Mouse (Mus musculus): ENCODE measurements around the gene Catsperz.

The Catsperz gene

DNA sequence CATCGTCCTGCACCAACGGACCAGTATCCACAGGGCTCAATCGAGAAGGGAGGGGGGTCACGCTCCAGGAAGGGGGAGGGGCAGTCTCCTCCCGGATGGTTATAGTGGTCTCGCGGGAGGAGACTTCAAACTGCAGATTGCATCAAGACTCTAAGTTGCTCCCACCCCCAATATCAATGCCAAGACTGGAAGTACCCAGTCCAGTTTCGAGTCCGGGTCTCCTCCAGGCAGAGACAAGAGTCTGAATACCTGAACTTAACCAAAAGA is at the start of gene Catsperz:
Gene Catsperz, minus strand, starts transcription at position 74 of the 267 bp plus-strand sequence.
- no peak for DNase-seq

DNA sequence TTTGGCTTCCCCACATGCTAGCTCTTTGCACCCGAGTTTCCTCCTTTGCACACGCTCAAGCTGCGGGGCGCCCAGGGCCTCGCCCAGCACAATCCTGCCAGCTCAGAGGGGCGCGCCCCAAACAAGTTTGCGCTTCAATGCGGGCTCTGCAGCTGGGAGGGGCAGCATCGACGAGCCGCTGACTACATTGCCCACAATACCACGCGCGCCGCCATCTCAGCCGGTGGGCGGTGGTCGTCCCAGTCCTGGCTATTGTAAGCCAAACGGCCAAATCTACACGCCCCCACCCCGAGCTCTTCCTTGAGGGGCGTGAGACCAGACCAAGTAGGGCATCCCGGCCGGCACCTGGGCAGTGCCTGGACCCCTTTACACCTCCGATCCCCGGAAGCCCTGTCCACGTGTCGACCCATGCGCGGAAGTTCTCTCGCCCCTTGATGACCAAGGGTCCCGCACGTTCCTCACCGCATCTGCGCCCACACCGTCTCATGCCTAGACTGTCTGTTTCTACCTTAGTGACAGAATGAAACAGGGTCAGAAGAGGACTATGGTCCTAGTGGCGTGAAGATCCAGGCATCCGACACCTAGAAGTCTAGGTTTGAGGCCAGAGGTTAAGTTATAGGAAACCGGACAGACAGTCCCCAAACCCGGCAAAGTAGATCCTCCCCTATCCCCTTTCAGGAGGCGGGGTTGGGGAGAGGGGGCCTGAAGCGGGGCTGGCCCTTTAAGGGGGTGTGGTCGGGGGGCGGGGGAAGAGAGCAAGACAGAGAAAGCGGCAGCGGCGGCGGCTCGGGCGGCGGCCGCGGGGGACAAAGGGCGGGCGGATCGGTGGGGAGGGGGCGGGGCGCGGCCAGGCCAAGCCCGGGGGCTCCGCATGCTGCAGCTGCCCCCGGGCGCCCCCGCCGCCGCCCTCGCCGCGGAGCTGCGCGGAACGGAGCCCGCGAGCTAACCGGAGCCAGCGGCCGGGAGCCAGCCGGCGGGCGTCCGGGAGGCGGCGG is 49.3 kb upstream of the Catsperz start, which contains the start of gene Ppp1r14b:
Gene Ppp1r14b, plus strand, starts transcription at position 758 of the 995 bp plus-strand sequence.
- peak; percentile 91 to 95 for DNase-seq

DNA sequence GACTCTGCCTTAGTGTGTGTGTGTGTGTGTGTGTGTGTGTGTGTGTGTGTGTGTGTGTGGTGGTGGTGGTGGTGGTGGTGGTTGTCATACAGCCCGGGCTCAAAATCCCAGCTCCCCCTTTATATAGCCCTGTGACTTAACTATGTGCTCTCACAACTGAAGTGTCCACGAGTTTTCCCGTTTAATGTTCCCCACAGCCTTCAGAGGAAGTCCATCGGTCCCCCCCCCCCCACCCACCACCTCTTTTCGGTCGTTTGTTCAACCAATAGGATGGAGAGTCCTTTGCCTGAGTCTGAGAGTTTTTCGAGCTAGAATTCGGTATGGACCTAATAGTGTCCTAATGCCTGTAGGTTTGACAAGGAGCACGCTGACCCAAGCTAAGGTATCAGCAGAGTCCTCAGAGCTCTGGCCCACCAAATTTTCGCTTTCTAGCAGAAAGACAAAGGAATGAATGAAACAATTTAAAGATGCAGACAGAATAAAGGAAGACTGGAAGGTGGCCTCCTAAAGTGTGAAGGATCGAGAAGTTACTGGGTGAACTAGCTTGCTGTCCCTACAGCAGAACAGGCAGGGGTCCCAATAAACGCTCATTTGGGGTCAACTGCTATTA is 48.5 kb upstream of the Catsperz start:
- no peak for DNase-seq

DNA sequence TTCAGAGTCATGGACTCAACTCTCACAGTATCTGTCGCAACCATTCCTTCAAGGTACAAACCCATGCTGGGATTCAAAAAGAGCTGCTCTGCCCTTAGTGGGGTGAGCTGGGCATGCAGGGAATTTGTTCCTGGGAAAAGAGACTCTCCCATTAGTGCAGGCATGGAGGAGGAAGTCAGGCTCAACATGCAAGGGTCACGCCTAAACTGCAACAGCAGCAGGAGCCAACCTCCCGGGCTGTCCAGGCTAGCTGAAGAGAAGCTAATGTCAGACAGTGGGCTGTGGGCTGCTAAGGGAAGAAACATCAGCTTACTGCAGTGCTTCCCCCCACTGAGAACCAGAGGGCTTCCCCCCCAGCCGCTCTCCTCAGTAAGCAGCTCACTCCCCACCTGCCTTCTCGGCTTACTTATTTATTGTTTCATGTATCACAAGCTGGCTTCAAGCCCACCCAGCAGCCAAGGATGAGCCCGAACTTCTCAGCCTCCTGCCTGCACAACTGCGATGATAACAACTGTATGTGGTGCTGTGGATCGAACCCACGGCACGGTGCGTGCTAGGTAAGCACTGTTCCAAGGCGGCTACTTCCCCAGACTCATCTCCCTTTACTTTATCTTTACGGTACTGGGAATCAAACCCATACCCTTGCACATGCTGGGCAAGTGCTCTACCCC is 47.2 kb upstream of the Catsperz start:
- DNase-seq = no peak

DNA sequence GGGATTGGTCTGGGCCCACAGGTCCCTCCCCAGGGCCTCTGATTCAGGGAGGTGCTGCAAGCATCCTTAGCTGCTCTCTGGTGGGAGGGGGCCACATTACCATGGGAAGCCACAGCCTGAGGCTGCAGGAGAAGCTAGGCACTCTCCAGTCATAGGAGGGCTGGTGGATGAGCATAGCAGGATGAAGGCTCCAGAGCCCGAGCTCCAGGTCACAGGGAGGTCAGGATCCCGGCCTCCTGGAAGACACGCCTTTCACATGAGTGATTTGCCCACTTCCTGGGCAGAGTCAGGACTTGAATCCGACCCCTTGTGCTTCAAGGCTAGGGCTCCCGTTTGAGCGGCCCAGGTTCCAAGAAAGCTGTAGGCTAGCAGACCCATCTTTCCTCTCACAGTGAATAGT is 46.5 kb upstream of the Catsperz start:
- no peak for DNase-seq

DNA sequence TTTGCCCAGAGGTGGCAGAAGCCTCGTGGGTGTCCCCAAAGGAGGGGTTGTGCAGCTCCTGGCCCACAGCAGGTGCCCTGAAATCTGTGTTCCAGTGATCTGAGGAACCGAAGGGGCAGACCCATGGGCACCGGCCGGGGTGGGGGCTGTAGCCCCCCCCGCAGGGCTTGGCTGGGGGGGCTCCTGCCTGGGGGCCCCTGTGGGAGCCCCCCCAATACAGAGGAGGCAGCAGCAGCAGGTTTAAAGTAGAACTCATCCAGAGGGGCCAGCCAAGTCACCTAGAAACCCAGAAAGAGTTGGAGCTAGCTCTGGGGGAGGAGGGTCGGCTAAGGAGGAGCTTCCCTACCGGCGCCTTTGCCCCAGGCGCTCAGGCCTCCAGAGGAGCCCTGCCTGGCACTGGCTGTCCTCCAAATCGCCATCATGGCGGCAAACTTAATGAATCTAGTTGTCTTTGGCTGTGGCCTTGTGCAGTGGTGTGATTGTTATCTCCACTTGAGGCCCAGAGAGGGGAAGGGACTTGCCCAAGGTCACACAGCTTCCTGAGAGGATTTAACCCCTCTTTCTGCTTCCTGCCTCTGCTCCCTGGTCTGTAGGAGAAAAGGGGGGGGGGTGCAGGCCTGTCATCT is 45.4 kb upstream of the Catsperz start:
- DNase-seq = no peak

DNA sequence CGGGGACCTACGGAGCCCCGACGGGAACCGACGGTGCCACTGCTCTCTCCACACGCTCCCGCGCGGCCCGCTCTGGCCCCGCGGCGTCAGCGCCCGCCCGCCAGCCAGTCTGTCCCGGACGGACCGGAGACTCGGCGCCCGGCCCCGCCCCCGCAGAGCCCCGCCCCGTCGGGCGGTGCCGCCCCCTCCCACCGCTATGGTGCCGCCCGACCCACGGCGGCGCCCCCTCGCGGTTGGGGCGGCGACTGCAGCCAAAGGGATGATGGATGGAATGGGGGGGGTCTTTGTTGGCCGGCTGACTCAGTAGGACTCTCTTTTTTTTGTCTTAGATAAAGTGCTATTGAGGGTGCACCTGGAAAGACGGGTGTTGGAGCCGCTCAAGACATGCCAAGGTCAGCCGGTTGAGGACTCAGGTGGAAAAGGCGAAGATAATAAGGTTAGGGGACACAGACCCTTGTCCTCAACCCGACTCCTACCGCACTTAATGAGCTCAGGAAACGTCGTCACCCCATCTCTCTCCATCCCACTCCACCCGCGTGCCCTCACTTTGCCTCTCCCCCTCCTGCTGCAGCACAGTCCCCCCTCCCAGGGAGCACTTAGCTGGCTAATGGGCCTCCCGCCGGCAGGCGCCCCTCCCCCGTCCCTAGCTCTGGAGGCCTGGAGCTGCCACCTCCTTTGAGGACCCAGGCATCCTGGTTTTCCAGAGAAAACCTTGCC is 44.6 kb upstream of the Catsperz start:
- DNase-seq = peak; percentile 74 to 76

DNA sequence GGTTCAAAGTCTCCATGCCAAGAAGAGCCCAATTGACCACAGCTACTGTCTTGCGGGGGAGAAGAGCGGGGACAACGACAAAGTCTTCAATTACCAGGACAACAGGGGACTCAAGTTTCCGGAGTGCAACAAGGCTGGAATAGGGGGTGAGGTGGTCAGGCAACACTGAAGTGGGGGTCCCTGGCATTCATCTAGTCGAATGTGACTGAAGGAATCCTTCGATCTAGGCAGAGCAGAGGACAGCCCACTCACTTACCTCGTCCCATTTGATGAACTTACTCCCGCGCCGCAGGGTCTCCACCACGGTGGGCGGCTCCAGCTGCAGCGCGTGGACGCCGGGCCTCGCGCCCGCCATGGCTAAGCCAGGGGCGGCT is 44.1 kb upstream of the Catsperz start:
- DNase-seq = no peak

DNA sequence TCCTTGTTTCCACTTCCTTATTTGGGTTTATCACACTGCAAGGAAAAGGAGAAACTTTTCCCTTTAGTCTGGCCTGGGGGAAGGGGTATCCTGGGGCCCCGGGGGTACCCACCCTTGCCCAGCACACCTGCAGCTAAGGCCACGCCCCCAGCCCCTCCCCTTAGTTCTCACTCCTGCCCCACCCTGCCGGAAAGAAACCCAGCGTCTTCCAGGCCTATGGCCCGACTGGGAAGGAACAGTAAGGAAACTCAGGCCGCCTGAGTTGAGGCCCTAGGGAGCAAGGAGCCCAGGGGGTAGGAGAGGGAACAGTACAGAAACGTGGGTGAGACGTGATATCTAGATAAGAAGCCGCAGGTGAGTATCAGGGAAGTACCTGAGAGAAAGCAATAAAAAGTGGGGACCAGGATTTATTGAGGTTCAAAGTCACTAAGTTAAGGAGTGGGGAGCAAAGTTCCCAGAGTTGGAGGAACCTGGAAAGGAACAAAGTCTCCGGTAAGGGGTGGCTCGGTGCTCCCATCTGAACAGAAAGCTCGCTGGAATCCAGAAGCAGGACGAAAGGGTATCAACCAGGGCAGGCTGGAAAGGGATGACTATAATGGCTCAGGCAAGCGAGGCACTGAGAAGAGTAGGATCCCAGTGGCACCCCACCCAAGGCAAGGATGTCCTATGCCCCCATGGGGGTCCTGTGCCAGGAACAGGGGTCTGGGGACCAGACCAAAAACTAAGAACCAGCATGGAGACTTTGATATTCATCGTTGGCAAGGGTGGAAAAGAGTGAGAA is 43.5 kb upstream of the Catsperz start:
- no peak for DNase-seq

DNA sequence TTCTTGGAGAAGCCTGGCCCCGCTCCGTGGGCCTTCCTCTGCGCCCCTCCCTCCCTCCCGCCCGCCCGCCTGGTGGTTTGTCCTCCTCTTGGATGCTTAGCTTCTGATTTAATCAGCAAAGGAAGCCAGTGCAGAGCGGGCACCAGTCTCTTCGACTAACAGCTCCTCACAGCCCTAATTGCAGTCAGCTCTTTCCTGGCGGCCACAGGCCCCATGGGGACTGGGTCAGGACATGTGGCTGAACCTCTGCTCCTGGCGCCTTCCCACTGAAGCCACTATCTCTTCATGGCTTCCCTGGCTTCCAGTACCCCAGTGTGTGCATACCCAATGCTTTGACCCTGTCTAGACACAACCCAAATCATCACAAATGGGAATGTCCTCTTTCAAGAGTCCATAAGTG is 31.3 kb upstream of the Catsperz start:
- no peak for DNase-seq

DNA sequence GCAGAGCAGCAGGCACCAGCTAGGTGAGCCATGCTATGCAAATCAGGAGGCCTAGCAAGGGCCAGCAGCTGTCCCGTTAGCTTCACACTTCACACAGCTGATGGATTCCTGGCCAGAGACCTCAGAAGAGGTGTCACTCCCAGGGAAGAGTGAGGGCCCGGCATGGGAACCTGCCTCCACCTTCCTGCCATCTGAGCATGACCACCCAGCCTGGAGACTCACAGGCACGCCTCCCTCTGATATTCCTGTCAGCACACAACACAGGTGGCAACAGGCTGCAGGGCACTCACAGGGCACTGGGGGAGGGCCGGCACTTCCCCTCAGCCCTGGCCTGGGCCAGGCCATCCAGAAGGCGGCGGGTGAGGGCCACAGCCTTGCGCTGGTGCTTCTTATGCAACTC is 30.2 kb upstream of the Catsperz start:
- DNase-seq = no peak

DNA sequence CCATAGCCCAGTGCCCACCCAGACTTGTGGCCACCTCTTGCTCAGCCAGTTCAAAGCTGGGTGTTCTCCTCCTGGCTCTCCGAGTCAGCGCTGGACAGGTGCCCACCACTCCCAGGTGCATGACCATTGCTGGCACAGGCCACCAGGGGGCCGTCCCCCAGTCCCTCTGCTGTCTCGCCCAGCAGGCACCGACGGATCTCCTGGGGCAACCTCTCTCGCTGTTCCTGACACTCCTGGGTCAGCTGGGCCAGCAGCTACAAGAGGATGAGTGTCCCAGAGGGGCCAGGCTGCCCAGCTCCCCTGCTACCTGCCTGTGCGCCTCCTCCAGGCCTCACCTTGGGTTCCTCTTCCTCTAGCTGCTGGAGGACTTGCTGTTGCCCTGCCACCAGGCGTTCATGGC is 28.9 kb upstream of the Catsperz start:
- DNase-seq = peak; percentile 57 to 60

DNA sequence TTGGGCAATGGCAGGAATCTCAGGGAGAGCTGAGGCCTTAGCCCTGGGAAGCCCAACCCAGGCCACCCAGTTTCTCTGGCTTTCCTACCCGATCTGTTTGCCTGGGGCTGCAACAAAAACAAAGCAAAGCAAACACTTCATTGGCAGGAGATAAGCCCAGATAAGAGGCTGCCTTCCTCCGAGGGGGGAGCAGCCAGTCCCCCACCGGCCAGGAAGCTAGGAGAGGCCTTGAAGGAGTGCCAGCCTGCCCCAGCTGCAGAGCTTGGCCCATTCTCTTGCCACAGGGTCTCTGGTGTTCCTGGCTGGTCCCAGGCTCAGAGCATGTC is 27.5 kb upstream of the Catsperz start:
- peak in 1 of 2 experiments; percentile 45 for DNase-seq

DNA sequence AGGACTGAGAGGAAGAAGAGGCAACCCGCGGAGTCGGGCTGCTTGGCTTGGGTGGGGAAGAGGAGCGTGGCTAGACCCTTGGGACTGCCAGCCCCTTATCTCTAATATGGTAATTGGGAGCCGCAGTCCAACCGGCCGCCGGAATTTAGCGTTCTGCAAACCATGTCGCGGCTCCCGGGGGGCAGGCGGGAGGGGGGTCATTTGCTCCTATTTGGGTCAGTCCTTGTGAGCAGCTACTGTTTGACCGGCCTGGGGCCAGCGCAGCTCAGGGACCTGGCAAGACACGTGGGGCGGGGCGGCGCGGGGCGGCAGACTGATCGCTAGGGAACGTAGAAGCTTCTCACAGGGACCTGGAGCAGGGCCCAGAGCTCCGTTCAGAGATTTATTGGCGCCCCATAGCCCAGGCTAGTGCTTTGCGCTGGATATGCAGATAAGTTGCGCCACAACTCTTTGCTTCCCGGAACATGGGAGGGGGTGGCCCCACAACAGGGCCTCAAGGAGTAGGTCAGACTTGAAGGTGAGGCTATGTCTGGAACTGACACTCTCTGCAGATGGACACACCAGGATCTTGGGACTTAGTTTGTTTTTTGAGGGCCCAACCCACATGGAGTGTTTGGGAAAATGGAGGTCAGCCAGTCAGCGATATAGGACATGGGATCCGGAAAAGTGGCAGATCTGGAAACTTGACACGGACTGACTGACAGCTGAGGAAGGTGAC is 27.0 kb upstream of the Catsperz start:
- peak; percentile 81 to 82 for DNase-seq

DNA sequence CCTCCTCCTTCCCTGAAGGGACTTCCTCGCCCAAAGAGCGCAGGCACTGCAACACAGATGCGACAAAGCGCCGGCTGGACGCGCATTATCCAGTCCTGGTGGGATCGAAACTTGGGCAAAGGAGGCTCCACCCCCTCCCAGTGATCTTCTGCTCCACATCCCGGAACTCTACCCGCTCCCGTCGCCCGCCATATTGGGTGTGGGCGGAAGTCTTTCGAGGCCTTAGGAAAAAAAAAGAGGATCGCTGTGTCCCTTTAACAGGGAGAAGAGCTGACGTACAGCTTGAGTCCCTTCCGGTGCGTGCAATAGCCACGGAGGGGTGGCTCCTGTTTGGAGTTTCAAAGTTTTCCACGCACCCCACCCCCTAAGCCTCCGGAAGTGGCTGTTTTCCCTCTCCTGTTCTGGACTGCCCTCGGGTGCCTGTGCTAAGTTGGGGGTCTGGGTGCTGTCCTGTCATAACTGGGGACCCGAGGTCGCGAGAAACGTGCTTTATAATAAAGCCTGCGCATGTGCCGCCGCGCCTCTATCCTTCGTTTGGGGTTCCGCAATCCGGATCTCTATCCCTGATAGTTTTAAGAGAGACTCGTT is 26.3 kb upstream of the Catsperz start:
- peak; percentile 92 to 96 for DNase-seq

DNA sequence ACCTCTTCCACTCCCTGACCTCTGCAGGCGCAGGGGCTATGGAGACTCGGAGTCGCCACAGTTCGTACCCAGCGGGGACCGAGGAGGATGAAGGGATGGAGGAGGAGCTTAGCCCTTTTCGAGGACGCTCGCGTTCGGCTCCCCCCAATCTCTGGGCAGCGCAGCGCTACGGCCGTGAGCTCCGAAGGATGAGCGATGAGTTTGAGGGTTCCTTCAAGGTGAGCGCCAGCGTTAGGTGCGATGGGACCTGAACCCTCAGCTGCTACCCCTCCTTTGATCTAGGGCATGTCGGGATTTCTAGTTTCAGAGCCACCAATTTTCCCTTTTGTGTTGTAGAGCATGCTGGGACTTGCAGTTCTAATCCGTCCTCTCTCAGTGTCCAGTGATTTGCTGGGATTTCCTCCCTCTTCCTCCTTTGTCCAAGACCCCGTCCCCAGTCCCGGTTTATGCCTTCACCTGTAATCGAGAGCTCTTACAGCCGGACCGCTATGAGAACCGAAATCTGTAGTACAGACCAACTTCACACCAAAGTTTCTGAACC is 25.5 kb upstream of the Catsperz start:
- peak; percentile 72 to 73 for DNase-seq

DNA sequence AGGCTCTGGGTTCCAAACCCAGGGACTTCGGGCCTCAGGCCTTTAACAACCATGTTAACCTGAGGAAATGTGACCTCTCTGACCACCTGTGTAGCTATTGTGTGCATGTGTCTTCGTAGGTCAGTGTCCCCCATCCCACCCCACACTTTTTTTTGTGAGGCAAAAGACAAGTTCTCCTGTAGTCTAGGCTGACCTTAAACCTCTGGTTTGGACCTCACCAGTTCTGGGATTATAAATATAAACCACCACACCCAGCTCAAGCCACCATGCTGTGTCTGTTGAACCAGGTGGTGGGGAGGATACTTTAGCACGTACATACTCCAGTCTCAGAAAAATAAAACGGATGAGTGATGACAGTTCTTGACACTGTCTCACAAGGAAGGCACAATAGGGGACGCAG is 24.8 kb upstream of the Catsperz start:
- no peak for DNase-seq

DNA sequence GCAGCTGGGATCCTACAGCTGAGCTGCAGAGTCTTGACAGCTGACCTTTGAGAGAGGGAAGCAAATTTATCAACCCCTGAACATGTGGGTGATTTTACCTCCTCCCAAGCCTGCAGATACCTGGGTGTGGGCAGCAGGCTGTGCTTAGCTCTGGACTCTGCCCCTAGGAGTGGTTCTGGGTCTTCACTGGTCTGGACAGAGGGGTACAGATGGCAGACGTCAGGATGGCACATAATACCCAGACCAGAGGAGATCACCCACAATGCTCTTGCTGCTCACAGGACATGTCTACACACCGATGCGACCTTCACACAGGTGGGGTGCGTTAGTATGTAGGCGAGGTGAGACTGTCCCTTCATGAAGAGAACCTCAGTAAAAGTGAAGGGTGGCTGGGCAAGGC is 24.4 kb upstream of the Catsperz start:
- no peak for DNase-seq

DNA sequence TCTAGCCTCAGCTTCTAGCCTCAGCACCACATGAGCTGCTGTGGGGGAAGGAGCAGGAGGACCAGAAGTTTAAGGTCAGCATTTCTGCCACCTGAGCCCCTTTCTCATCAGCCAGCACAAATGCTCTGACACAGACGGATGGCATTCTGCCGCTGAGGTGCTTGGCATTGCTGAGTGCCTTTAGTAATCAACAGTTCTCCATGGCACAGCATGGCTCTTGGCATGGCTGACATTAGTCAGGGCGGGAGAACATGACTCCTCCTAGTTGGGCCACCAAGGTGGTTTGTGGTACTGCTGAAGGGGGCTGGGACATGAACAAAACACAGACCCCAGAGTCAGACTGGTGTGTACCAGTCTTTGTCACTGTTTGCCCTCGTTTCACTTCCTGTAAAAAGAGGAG is 23.0 kb upstream of the Catsperz start:
- peak; percentile 91 to 94 for DNase-seq

DNA sequence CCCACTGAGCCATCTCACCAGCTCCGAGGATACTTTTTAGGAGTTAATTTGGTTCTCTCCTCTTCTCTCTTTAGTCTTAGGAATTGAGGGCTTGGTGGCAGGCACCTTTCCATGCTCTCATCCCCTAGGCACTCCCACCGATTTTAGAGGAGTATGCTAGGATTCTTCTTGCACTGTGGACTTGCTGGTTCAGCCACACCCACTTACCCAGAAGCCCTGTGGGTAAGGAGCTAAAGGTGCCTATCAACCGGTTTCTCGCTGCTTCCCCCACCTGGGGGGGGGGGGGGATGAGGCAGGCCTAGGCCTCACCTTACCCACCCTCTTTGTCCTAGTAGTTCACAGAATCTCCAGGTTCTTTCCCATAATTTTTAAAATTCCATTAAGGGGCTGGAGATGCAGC is 22.6 kb upstream of the Catsperz start:
- DNase-seq = no peak

DNA sequence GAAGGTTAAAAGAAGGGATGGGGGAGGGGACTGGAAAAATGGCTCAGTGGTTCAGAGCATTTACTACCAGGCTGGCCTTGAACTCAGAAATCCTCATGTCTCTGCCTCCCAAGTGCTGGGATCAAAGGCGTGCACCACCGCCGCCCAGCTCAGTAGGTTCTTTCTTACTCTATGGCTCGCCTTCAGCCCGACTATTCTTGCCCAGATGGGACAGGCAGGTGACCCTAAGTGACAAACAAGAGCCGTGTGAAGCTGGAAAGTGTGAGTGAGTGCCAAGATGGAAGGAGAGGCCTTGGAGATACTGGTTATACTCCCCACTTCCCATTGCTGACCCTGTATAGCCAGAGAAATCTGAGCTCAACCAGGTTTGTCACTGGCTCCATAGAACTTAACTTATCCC is 18.5 kb upstream of the Catsperz start:
- no peak for DNase-seq
